Mouse (Mus musculus): ENCODE data around the gene Arhgef12. TPM values are rescaled to one million over a fixed set of nuclear protein-coding genes. Genes with fewer than 3 reads are reported as not detected.

The Arhgef12 gene
- total and polyA plus RNA-seq, 3 experiments: 11.8 to 33.5 (median 14.7) TPM

DNA sequence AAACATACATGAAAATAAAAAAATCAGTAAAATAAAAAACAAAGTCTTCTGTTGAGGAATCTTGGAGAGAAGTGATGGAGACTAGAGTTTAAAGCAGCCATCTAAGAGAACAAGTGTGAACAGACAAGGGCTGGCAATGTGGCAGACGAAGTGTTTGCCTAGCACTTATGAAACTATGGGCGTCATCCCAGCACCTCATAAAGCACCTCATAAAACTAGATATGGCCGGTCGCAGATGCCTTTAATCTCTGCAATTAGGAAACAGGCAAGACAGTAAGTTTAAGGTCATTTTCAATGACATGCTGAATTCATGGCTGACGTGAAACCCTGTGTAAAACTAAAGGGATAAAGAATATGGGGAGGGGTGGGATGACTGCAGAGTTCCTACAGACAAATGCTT is 103.2 kb downstream of the Arhgef12 start:
- Histone ChIP-seq H3K9ac (ENCODE audit: control insufficient read depth, low read depth, low read length, poor library complexity, severe bottlenecking) (no peak overlapping the region), H3K79me2 (ENCODE audit: control insufficient read depth, insufficient read depth, low read length, poor library complexity) (no peaks in the 10 kb centered on the region), H3K36me3 (ENCODE audit: control insufficient read depth in 1 of 2, insufficient read depth in 2 of 2, low read length in 2 of 2) (peaks cover 2 to 8% of the 10 kb centered on the region in 2 experiments; a peak in 3 of 4 replicates), H3K4me3 (ENCODE audit: control insufficient read depth in 1 of 2, insufficient read depth in 1 of 2, low read depth in 2 of 2, low read length in 2 of 2) (no peak overlapping the region), H3K9me3 (replicated peaks; ENCODE audit: insufficient read depth, low read length) (no peaks in the 10 kb centered on the region), H3K4me1 (ENCODE audit: control insufficient read depth in 1 of 2, insufficient read depth in 2 of 2, low read length in 2 of 2) (0 out of 4 replicates have a peak, but pooled peaks cover 0 to 3% of the 10 kb centered on the region in 2 experiments), H3K27me3 (ENCODE audit: control insufficient read depth in 1 of 2, insufficient read depth in 2 of 2, low read length in 2 of 2) (no peaks in the 10 kb centered on the region), H3K27ac (ENCODE audit: control insufficient read depth, low read depth, low read length) (no peak overlapping the region)
- TF ChIP-seq POLR2AphosphoS5 (IDR thresholded peaks at IDR 0.05; ENCODE audit: borderline replicate concordance, low read depth, low read length) (no peak), ETS1 (IDR thresholded peaks at IDR 0.05; ENCODE audit: low read depth, low read length) (no peak), ELF1 (IDR thresholded peaks at IDR 0.05; ENCODE audit: low read depth, low read length) (no peak), JUND (IDR thresholded peaks at IDR 0.05; ENCODE audit: low read depth, low read length) (no peak), NRF1 (IDR thresholded peaks at IDR 0.05; ENCODE audit: insufficient read depth, low read depth, low read length, poor library complexity, severe bottlenecking) (no peak), RAD21 (IDR thresholded peaks at IDR 0.05; ENCODE audit: low read depth, low read length) (no peak), GATA1 (IDR thresholded peaks at IDR 0.05; ENCODE audit: low read depth, low read length) (no peak), CTCF (IDR thresholded peaks at IDR 0.05 in 2 of 3, conservative IDR thresholded peaks at IDR 0.05 in 1 of 3; ENCODE audit: control insufficient read depth in 1 of 3, insufficient read depth in 1 of 3, low read depth in 2 of 3, low read length in 3 of 3, poor library complexity in 1 of 3, severe bottlenecking in 1 of 3) (no peak), NELFE (IDR thresholded peaks at IDR 0.05; ENCODE audit: low read depth, low read length) (no peak), MYB (IDR thresholded peaks at IDR 0.05; ENCODE audit: low read depth, low read length) (no peak), EP300 (IDR thresholded peaks at IDR 0.05; ENCODE audit: low read depth in 1 of 2, low read length in 2 of 2) (no peak), SMC3 (IDR thresholded peaks at IDR 0.05; ENCODE audit: low read depth, low read length) (no peak), ZKSCAN1 (IDR thresholded peaks at IDR 0.05; ENCODE audit: low read depth, low read length) (no peak), ZMIZ1 (IDR thresholded peaks at IDR 0.05; ENCODE audit: low read depth, low read length) (no peak), MAX (IDR thresholded peaks at IDR 0.05; ENCODE audit: low read length) (no peak), RCOR1 (IDR thresholded peaks at IDR 0.05; ENCODE audit: low read depth, low read length) (no peak), BHLHE40 (IDR thresholded peaks at IDR 0.05; ENCODE audit: borderline replicate concordance, low read depth, low read length) (no peak)
- DNase-seq (ENCODE audit: low read depth, low spot score): no peak

DNA sequence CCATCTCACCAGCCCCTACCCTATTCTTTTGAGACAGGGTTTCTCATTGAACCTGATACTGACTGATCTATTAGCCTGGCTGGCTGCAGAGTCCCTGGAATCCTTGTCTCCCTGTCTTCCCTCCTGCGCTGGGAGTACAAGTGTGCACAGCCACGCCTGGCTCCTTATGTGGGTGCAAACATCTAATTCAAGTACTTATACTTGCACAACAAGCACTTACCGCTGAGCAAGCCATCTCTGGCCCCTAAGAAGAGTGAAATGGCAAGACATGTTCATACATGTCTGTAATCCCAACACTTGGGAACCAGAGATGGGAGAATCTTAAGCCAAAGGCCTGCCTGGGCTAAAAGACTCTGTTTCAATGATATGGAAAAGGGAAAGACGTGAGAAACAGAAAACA is 104.0 kb downstream of the Arhgef12 start:
- H3K79me2 ChIP-seq (ENCODE audit: control insufficient read depth, insufficient read depth, low read length, poor library complexity): no peaks in the 10 kb centered on the region
- DNase-seq (ENCODE audit: low read depth, low spot score): no peak
- H3K4me3 ChIP-seq (ENCODE audit: control insufficient read depth in 1 of 2, insufficient read depth in 1 of 2, low read depth in 2 of 2, low read length in 2 of 2): no peak overlapping the region
- no peak overlapping the region for H3K9ac ChIP-seq (ENCODE audit: control insufficient read depth, low read depth, low read length, poor library complexity, severe bottlenecking)
- H3K27ac ChIP-seq (ENCODE audit: control insufficient read depth, low read depth, low read length): no peak overlapping the region
- H3K4me1 ChIP-seq (ENCODE audit: control insufficient read depth in 1 of 2, insufficient read depth in 2 of 2, low read length in 2 of 2): 0 out of 4 replicates have a peak, but pooled peaks cover 0 to 3% of the 10 kb centered on the region in 2 experiments
- TF ChIP-seq POLR2A (IDR thresholded peaks at IDR 0.05; ENCODE audit: control insufficient read depth in 1 of 2, insufficient read depth in 1 of 2, low read depth in 1 of 2, low read length in 2 of 2, poor library complexity in 1 of 2) (no peak), GABPA (IDR thresholded peaks at IDR 0.05; ENCODE audit: low read depth, low read length) (no peak), ELF1 (IDR thresholded peaks at IDR 0.05; ENCODE audit: low read depth, low read length) (no peak), MYB (IDR thresholded peaks at IDR 0.05; ENCODE audit: low read depth, low read length) (no peak), TCF12 (IDR thresholded peaks at IDR 0.05; ENCODE audit: low read depth, low read length) (no peak), ZNF384 (IDR thresholded peaks at IDR 0.05; ENCODE audit: low read depth, low read length) (no peak), GATA1 (IDR thresholded peaks at IDR 0.05; ENCODE audit: low read depth, low read length) (no peak), MXI1 (IDR thresholded peaks at IDR 0.05; ENCODE audit: low read depth, low read length) (no peak), ZKSCAN1 (IDR thresholded peaks at IDR 0.05; ENCODE audit: low read depth, low read length) (no peak), JUND (IDR thresholded peaks at IDR 0.05; ENCODE audit: low read depth, low read length) (no peak), MYC (IDR thresholded peaks at IDR 0.05; ENCODE audit: low read depth, low read length) (no peak)
- H3K27me3 ChIP-seq (ENCODE audit: control insufficient read depth in 1 of 2, insufficient read depth in 2 of 2, low read length in 2 of 2): no peaks in the 10 kb centered on the region
- peaks cover 2 to 8% of the 10 kb centered on the region in 2 experiments; a peak in 3 of 4 replicates for H3K36me3 ChIP-seq (ENCODE audit: control insufficient read depth in 1 of 2, insufficient read depth in 2 of 2, low read length in 2 of 2)
- H3K9me3 ChIP-seq (replicated peaks; ENCODE audit: insufficient read depth, low read length): no peaks in the 10 kb centered on the region

Measured in MEL (cell line).